Mouse (Mus musculus) gastrocnemius, postnatal 25 days (tissue): ENCODE data around the gene Cdh5. TPM values are rescaled to one million over a fixed set of nuclear protein-coding genes. Genes with fewer than 3 reads are reported as not detected.
A peak's percentile ranks its signal among the peaks of the same experiment; 100 is the strongest.
"Not testable (repeated sequence)": the region's sequence is repeated elsewhere in the genome, so short reads cannot be mapped to it uniquely, and the experiment has no call there.

ENCODE experiments used
- DNase-seq: peaks from one replicate; pipeline ENCODE4 v3.0.0; 2022
- total RNA-seq, 2 experiments: library from RNA; stranded (reverse); gene quantifications; 1 replicate in 1 of 2; 2 replicates in 1 of 2; pipeline ENCODE4 v1.2.3; 2021

Gene Cdh5
- total RNA-seq, 2 experiments from 2014 or later, result 41.8 to 51.9 TPM

DNA sequence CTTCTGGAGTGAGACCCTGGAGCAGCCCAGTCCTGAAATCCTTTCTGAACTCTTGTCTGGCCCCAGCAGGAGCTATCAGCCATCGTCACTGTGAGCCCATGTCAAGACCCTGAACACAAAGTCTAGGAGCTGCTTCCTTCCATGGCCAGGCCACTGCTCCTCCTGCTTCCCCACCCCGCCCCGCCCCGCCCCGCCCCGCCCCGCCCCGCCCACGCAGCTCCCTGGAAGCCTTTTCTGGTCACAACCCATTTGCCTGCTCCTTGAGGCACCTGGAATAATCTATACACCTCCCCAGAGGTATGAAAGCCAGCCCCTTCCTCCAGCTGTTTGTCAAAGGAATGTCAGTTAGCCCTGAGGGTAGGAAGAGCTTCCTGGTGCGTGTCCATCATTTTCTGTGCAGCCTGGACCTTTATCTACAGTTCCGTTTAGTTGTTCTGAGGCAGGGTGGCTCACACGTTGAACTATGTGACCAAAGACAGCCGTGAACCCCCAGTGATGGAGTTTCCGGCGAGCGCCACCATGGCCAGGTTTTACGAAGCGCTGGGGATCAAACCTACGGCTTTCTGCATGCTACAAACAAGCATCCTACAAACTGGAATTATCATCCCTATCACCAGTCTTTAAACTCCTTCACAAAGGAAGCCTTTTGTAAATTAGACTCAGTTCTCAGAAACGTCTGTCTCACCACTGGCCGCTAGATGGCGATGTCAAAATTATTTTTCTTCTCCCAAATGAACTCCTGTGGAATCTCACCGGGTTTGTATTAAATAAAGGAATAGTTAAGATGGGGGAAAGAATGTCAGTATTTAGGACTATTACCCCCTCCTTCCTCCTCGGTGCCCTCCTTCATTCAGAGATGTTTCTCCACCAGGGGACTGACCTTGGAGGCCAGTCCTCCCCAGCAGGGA, 10.2 kb upstream of the Cdh5 start:
- not testable (repeated sequence) for DNase-seq

DNA sequence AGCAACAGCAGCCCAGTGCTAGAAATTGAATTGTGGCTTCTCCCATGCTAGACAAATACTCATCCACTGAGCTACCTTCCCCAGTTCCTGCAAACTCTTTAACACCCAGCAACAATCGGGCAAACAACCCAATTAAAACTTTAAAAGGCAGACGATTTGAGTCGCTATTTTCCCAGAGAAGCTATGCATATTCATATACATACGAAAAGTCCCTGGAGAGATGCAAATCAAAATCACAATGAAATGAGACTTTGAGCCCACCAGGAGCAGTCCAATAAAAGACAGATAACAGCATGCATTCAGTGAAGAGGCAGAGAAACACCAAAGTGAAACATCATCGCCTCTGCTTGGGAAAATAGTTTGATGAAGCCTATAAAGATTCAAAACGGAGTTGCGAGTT, 8.1 kb upstream of the Cdh5 start:
- DNase-seq, result no peak

DNA sequence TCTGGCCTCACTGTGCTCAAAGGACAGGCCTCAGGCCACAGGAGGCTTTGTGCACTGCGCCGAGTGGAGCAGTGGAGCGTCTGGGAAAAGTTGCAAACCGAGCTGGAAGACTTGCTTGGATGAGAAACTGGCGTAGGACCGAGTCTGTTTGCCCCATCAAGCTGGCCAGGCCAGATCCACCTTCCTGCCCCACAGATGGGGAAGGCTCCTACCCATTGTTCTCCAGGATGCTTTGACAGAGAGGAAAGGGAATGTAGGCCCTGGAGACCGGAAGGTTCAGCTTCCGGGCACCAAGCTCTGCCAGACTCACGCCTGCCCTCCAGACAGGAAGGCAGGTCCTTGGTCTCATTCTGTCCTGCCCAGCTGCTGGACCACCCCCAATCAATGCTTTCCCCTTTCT, 5.8 kb upstream of the Cdh5 start:
- peak; percentile 43 for DNase-seq

DNA sequence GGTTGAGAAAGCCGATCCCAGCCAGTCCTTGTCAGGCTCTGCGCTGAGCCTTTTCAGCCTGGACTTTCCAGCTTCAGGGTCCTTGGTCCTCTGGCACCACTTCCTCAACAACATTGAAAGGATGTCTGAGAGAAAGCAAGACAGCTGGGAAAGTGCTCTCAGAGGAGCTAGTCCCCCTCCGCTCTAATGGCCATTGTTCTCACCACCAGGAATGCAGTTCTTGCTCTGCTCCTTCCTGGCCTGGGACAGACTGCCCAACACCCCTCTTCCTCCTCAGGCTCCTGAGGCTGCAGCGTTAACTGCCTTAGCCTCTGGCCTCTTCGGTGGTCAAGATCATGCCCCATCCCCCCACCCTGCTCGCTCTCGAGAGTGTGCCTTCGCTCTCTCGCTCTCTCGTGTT, 4.8 kb upstream of the Cdh5 start:
- DNase-seq, result peak; percentile 24

DNA sequence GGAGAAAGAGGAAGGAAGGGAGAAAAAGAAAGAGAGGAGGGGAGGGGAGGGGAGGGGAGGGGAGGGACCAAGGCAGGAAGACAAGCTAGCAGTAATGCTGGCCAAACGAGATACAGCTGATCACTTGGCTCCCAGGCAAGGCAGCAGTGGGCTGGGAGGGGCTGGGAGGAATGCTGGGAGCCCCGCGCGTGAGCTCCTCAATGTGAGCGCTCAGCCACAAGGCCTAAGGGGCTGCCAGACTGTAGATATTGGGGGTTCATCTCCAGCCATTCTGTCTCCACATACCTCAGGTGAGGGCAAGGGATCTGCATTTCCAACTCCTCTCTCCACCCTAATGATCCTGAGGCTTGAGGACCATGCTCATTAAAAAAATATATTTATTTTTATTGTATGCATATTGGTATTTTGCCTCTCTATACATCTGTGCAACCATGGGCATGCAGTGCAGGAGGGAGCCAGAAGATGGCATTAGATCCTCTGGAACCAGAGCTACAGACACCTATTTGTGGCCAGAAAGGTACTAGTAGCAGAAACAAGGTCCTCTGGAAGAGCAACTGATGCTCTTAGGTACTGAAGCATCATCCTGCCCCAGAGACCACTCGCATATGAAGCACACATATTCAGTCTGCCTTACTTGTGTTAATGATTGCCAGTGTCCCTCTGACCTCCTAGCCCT, 2.6 kb upstream of the Cdh5 start:
- no peak for DNase-seq

DNA sequence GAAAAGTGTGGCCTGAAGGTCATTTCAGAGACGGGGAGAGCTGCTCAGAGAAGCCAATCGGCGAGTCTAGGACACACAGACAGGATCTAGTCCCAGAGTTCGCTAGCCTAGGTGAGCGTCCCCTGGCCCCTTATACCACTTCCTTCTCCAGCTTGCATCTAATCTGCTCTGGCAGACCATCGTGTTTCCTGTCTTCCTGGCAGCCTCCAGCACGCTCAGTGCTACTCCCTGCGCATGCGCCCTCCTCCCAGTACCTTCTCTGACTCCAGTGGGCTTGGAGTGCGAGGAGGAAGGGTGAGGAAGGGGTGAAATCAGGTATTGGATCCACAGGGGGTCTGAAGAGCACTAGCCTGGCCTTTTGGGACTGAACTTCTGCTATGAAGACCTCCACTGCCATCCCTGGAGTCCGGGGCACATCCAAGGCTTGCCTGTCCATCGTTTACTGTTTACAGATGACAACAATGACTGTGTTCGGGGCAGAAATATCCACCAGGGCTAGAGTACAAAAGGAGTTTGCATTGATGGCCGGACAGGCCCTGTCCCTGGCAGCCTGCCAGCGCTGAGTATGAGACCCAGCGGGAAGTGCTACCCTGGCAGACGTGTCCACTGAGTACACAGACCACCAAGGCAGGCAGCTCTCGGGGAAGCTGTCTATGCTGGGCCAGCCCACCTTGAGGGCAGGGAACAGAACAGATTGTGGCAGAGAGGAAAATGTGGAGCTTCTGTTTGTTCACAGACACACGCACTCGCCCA, 1.9 kb upstream of the Cdh5 start:
- peak; percentile 26 for DNase-seq

DNA sequence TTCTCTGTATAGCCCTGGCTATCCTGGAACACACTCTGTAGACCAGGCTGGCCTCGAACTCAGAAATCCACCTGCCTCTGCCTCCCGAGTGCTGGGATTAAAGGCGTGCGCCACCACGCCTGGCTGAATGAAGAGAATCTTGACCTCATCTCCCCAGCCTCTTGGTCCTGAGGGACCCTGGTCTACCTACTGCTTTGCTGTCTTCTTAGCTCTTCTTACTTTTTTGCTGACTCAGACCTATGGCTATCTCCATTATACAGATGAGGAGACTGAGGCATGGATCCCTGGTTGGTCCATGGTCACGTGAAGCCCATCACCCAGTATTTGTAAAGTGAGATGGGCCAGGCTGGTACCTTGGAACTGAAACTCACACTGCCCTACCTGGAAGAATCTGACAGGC, 701 bp upstream of the Cdh5 start:
- not testable (repeated sequence) for DNase-seq

DNA sequence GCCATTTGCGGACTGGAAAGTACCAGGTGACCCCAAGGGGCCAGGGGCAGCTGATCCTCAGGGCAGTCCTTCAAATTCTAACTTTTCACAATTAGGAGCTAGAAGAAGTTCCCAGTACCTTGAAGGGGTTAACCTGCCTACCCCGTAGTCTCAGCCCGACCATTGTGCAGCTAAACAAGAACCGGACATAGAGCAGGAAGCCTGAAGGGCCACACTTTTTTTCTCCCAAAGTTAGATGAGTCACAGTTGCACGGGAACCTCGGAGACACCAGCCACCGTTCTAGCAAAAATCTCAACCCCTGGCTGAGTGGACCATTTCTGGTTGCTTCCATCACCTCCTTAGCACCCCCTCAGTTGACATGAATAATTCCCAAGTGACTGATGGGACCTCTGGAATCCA, 2.0 kb downstream of the Cdh5 start:
- no peak for DNase-seq

DNA sequence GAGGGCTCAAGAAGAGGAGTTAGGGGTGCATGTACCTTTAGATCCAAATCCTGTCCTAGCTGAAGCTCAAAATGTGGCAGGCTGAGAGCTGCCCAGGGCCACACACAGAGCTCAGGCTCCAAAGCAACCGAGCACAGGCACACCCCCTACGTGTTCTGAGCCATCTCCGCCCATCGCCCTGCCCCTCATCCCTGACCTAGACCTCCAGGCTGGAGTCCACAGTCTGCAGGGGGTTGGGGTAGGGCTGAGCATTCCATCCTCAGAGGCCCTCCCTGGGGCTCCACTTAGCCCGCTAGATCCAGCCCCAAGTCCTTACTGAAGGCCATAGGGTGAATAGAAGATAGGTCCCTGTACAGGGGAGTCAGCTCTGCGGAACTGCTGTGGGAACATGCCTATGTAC, 4.3 kb downstream of the Cdh5 start:
- DNase-seq, result no peak

DNA sequence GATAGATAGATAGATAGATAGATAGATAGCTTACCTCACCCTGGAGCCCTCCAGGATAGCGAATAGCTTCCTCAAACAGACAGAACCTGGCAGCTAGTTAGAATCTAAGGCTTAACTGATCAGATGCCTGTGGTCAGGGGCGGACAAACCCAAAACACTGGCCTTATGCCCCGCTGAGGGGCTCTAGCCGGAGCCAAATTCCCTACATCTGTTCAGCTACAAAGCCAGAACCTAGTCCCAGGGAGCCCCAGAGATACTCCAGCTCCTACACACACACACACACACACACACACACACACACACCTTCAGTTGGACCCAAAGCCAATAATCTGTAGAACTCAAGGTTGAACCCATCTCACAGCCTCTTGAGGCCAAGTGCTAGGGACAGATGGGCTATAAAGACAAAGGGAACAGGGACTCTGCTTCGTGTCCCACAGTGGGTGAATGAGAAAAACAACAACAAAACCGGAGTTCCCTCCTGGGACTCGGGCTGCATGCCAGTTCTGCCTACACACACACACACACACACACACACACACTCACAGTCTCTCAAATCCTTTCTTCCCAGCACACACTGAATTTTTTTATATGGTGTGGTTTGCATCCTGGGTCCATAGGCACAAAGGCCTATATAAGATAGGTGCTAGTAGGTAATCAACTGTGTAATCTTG, 5.0 kb downstream of the Cdh5 start:
- DNase-seq, result no peak

DNA sequence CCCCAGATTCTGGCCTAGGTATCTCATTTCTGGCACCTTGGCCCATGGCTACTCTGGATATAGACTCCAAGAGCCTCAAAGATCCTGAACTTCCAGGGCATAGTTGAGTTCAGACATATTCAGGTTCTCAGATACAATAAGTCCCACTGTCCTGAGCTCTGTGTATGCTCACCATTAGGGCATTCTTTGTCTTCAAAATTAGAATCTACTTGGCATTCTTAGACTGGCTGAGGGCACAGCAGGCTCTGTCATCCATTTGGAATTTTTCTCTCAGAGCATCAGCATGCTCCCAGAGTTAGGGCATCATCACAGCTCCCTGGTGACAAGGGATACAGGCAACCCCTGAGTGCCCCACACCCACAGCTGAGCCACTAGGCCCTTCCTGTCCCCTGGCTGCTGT, 5.7 kb downstream of the Cdh5 start:
- DNase-seq, result no peak

DNA sequence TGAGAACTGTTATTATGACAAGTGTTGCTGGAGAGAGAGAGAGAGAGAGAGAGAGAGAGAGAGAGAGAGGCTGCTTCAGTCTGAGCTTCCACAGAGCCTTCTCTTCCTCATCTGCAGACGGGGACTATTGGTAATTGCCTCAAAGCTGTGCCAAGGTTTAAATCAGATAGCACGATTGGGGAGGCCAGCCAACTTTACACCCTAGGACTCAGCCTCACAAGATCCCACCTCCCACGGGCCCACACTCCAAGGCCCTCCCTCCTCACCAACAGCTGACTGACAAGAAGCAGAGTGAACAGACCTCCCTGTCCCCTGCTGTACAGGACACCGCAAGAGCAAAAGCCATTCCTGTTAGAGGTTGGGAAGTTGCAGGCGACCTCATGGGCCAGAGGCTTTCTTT, 6.6 kb downstream of the Cdh5 start:
- no peak for DNase-seq

DNA sequence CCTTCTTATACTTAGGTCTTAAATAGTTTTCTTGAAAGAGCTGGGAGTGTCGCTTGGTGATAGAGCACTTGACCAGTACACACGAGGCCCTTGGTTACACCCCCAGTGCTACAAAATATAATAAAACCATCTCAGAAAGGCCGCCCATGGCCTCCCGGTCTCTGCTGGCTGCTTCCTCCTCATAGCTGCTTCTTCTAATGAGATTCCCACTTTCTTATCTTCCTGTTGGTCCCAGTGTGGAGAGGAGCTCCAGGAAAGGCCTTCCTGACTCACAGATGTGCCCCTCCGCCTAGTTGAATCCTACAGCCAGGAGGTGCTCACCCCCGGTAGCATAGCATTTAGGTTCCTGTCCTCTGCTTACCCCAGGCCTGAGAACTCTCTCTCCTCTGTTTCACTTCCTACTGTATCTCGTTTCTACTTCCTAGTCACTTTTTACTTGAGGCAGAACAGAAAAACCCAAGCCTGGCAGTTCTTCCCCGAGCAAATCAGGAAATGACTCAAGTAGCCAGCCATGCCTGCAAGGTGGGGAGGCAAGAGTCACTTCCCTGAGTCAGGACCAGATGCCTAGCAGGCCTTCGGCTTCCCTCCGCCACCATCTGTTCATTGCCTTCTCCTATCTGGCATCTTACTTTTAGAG, 9.2 kb downstream of the Cdh5 start:
- no peak for DNase-seq

DNA sequence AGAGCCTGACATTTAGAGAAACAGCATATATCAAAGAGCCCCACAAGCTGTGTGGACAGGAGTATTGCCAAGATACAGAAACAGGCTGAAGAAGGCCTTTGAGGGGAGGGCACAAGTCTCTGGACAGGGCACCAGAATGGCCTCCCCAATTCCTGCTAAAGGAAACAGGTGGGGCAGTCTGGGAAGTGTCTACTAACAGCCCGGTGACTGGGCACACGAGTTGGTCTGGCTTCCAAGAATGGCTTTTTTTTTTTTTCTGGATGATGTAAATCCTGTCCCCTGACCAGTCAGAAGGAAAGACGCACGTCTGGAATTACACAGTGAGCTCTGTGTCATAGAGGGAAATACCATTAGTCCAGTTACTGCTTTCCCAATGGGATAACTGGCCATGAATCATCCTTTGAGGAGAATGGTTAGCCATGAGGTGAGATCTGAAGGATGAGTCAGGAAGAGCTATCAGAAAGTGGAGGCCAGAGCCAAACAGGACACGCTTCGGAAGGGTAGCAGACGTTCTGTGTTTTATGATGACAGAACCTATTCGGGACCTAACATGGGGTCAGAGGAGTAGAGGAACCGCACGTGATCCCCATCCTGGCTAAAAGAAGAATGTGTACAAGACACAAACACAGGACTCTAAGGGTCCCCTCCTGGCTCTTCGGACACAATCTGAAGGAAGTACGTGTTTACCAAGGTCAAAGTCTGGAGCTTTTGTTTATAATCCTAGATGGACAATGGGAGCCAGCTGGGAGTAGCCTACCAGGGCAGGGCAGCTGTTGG, 20.4 kb downstream of the Cdh5 start:
- DNase-seq, result no peak

DNA sequence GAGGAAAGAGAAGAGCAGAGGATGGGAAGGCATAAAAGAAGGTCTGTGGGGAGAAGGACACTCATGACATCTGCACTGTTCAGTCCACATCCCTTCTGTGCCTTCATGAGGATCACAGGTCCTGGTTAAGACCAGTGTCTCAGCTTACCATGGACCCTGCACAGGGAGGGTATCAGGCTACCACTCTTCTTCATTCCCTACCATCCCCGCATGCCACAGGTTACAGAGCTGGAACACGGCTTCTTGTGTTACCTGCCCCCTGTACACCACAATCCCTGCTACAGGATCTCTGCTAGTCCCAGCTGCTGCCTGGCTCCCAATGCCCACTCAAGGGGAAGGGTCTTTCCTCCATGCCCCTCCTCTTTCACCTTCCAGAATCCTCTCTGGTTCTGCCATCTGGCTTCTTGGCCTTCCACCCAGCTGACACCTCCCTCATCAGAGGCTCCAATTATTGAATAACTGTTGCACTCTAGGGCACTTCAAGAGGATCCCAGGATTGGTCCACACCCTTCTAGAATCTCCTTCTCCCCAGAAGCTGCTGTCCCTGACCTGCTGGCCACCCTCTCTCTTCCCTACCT, 21.7 kb downstream of the Cdh5 start:
- no peak for DNase-seq

DNA sequence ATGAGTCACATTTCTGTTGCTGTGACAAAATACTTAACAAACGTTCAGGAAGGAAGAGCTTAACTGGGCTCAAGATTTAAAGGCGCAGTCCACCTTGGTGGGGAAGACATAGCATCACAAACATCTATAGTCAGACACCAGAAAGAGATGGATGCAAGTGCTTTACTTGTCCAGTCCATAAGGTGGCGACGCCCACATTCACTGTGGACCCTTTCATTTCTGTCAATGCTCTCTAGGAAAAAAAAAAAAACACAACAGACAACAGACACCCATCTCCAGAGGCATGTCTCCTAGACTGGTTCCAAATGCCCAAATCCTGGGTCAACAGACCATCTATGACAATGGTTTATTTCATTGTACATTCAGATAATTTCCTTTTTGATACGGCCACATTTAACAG, 23.1 kb downstream of the Cdh5 start:
- DNase-seq, result no peak

DNA sequence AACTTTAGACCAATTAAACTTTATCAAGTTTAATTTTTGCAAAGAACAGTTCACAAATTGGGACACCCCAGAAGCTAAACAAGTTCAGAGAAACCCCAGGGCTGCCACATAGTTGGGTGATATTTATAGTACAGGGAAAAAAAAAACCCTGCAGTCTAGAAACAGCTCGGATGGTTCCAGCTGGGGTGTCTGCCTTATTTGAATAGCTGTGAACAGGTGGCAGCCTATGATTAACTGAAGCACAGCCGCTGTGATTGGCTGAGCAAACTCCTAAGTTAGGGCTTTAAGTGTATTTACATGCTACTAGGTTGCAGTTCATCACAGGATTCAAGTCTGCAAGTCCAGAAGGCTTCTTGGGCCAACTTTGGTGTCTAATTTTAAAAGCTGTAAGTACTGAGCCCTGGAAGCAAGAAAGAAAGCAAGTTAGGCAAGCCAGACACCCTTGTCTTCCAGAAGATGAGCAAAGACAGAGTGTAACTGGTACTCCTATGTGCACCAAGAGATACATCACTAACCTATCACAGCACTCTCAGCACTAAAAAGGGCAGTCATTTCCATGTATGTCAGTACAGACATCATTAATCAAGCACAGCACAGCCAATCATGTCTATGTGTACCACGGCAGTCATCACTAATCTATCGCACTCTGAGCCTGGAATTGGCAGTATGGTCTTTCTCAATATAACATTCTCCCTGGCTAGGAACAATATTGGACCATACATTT, 25.9 kb downstream of the Cdh5 start:
- DNase-seq, result peak; percentile 59

DNA sequence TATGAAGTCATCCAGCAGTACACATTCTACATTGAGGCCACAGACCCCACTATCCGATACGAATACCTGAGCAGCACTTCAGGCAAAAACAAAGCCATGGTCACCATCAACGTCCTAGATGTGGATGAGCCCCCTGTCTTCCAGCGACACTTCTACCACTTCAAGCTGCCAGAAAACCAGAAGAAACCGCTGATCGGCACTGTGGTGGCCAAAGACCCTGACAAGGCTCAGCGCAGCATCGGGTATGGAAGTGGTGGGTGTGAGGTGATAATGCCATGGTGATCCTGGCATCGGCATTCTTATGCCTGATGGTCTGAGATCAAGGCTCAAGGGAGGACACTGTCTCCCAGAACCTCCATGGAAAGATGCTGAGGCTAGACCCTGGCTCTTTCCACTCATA, 29.5 kb downstream of the Cdh5 start:
- DNase-seq, result no peak

DNA sequence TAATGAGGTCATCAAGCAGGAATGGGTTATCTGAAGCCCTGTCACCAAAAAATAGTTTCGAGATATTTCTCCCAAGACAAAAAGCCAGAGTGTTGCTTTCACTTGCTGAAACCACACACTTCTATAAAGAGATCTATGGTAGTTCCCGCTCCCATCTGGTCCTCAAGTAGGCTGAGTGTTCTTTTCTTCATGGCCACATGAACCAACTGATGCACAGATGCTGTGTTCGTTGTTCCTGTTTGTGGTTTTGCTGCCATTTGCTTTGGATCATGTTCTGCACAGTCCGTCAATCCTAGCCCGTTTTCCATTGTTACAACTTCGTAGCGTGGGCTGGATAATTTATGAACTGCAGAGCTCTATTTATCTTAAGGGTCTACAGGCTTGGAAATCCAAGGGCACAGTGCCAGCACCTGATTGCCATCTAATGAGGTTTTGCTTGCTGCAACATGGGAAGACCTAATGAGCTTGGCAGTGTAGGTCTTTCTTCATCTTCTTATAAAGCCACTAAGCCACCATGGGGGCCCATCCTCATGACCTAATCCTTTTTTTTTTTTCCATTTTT, 30.1 kb downstream of the Cdh5 start:
- DNase-seq, result no peak

DNA sequence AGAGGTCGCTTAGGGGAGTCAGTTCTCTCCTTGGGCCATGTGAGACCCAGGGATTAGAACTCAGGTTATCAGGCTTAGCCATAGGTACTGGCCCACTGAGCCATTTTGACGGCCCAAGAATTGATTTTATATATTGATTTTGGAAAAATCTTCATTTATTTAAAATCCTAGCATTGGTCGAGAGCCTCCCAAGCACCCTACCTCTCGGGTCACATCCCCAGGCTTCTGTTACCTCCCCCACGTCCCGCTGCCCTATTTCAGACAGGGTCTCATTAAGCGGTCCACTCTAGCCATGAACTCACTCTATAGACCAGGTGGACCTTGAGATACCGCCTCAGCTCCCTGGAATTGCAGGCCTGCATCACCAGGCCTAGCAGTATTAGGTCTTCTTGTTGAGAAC, 33.1 kb downstream of the Cdh5 start:
- DNase-seq, result no peak
